Mouse (Mus musculus): ENCODE data around the gene Smc3. TPM values are rescaled to one million over a fixed set of nuclear protein-coding genes. Genes with fewer than 3 reads are reported as not detected.
A peak's percentile ranks its signal among the peaks of the same experiment; 100 is the strongest.

Smc3 gene
- polyA plus RNA-seq, 2 experiments: 42.4 to 60.8 TPM

DNA sequence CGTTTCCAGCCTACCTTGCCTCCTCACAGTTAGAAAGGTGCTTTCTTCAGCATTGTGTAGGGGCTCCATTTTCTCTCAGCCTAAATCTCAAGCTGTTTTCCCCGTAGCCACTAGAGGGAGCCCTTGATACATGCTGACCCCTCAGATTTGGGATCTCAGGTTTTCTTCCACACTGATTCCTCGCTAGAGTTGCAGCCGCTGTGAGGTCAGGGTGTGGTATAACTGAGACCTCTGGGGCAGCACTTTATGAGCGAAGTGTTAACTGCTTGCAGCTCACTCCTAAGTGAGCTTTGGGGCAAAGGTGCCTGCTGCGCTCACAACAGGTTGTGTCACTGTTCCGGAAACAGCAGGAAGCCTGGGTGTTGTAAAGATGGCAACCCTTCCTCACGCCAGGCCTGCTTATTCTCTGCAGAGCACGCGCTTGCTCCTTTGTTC is 48.6 kb downstream of the Smc3 start:
- DNase-seq (ENCODE audit: low spot score): peak; percentile 76
- H3K36me3 ChIP-seq (ENCODE audit: control insufficient read depth, insufficient read depth, low read length): peaks cover 31% of the 10 kb centered on the region
- peaks cover 8% of the 10 kb centered on the region for H3K4me1 ChIP-seq (ENCODE audit: control insufficient read depth, insufficient read depth, low read length)
- H3K4me3 ChIP-seq (replicated peaks; ENCODE audit: low read length): no peak overlapping the region
- no peak for TF ChIP-seq POLR2A (IDR thresholded peaks at IDR 0.05; ENCODE audit: borderline replicate concordance, extremely low read depth, insufficient read depth, insufficient read length)
- no peaks in the 10 kb centered on the region for H3K9me3 ChIP-seq (ENCODE audit: control insufficient read depth, low read length)
- H3K9ac ChIP-seq (ENCODE audit: low read depth, low read length, severe bottlenecking): no peak overlapping the region
- no peak overlapping the region for H3K27ac ChIP-seq (replicated peaks; ENCODE audit: low read depth, low read length)
- peak; percentile 67 for ATAC-seq (ENCODE audit: low FRiP score, low read depth)
- WGBS: 11% methylated on average over 10 of the region's 10 CpGs
- no peaks in the 10 kb centered on the region for H3K27me3 ChIP-seq (ENCODE audit: control insufficient read depth, insufficient read depth, low read length)
- H3K4me2 ChIP-seq (replicated peaks; ENCODE audit: low read depth, low read length, severe bottlenecking): 0 out of 2 replicates have a peak overlapping the region, but pooled peaks have one; percentile 24

DNA sequence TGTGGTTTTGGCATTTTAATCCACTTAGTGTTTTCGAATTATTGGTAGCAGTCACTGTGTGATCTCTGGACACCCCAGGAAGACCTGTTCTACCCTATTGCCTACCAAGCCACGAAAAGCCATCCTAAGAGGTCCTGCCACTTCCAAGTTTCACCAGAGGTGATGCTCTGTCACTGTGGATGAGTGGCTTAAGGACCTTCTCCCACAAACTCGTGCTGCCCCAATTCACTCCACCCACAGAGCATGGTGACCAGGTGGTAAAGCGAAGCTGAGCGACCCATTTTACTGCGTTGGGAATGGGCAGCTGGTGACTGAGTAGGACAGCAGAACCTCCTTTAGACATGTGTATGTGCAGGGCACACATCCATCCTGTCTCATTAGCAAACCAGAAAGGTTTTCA is 49.2 kb downstream of the Smc3 start:
- 63% methylated on average over 6 of the region's 6 CpGs for WGBS
- ATAC-seq (ENCODE audit: low FRiP score, low read depth): no peak
- H3K36me3 ChIP-seq (ENCODE audit: control insufficient read depth, insufficient read depth, low read length): peaks cover 28% of the 10 kb centered on the region
- no peaks in the 10 kb centered on the region for H3K27me3 ChIP-seq (ENCODE audit: control insufficient read depth, insufficient read depth, low read length)
- no peak overlapping the region for H3K4me3 ChIP-seq (replicated peaks; ENCODE audit: low read length)
- no peak overlapping the region for H3K4me2 ChIP-seq (replicated peaks; ENCODE audit: low read depth, low read length, severe bottlenecking)
- peaks cover 14% of the 10 kb centered on the region for H3K4me1 ChIP-seq (ENCODE audit: control insufficient read depth, insufficient read depth, low read length)
- H3K27ac ChIP-seq (replicated peaks; ENCODE audit: low read depth, low read length): no peak overlapping the region
- H3K9me3 ChIP-seq (ENCODE audit: control insufficient read depth, low read length): no peaks in the 10 kb centered on the region
- H3K9ac ChIP-seq (ENCODE audit: low read depth, low read length, severe bottlenecking): no peak overlapping the region
- no peak for TF ChIP-seq POLR2A (IDR thresholded peaks at IDR 0.05; ENCODE audit: borderline replicate concordance, extremely low read depth, insufficient read depth, insufficient read length)
- no peak for DNase-seq (ENCODE audit: low spot score)

DNA sequence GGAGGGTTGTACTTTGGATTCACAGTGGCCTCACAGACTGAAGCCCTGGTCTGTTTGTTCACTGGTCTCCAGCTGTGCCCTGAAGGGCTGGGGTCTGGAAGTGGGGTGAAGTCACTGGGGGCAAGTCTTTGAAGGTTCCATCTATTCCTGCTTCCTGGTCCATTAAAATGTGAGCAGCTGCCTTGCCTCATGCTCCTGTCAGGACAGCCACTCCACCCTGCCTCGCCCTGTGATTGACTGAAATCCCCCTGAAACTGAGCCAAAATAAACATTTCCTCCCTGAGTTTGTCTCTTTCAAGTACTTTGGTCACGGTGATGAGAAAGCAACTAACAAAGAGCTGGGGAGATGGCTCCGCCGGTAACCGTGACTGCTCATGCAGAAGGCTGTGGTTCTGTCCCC is 49.6 kb downstream of the Smc3 start:
- WGBS: 82% methylated on average over 5 of the region's 5 CpGs
- no peaks in the 10 kb centered on the region for H3K27me3 ChIP-seq (ENCODE audit: control insufficient read depth, insufficient read depth, low read length)
- peaks cover 25% of the 10 kb centered on the region for H3K36me3 ChIP-seq (ENCODE audit: control insufficient read depth, insufficient read depth, low read length)
- no peak overlapping the region for H3K27ac ChIP-seq (replicated peaks; ENCODE audit: low read depth, low read length)
- no peak overlapping the region for H3K4me2 ChIP-seq (replicated peaks; ENCODE audit: low read depth, low read length, severe bottlenecking)
- DNase-seq (ENCODE audit: low spot score) (no peak), ATAC-seq (ENCODE audit: low FRiP score, low read depth) (no peak)
- peaks cover 18% of the 10 kb centered on the region for H3K4me1 ChIP-seq (ENCODE audit: control insufficient read depth, insufficient read depth, low read length)
- no peak overlapping the region for H3K4me3 ChIP-seq (replicated peaks; ENCODE audit: low read length)
- no peak overlapping the region for H3K9ac ChIP-seq (ENCODE audit: low read depth, low read length, severe bottlenecking)
- TF ChIP-seq POLR2A (IDR thresholded peaks at IDR 0.05; ENCODE audit: borderline replicate concordance, extremely low read depth, insufficient read depth, insufficient read length): no peak
- no peaks in the 10 kb centered on the region for H3K9me3 ChIP-seq (ENCODE audit: control insufficient read depth, low read length)

DNA sequence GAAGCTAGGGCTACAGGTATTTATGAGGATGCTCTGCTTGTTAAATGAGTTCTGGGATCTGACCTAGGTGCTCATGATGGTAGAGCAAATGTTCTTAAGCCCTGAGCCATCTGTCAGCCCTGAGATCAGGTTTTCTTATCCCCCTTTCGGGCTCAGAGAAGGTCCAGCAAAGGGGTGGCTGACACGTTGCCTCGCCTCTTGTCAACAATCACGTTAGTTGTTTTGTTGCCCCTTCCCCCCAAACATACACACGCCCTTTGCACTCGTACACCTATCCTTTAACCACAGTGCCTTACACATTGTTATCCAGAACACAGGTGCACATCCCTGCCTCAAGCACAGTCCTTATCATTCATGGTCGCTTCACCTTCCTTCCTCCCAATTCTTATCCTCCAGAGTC is 50.7 kb downstream of the Smc3 start:
- WGBS: 85% methylated on average over 7 of the region's 7 CpGs
- Histone ChIP-seq H3K27ac (replicated peaks; ENCODE audit: low read depth, low read length) (no peak overlapping the region), H3K36me3 (ENCODE audit: control insufficient read depth, insufficient read depth, low read length) (peaks cover 21% of the 10 kb centered on the region), H3K4me3 (replicated peaks; ENCODE audit: low read length) (no peak overlapping the region), H3K4me1 (ENCODE audit: control insufficient read depth, insufficient read depth, low read length) (peaks cover 18% of the 10 kb centered on the region), H3K4me2 (replicated peaks; ENCODE audit: low read depth, low read length, severe bottlenecking) (no peak overlapping the region), H3K9me3 (ENCODE audit: control insufficient read depth, low read length) (no peaks in the 10 kb centered on the region), H3K9ac (ENCODE audit: low read depth, low read length, severe bottlenecking) (no peak overlapping the region), H3K27me3 (ENCODE audit: control insufficient read depth, insufficient read depth, low read length) (no peaks in the 10 kb centered on the region)
- ATAC-seq (ENCODE audit: low FRiP score, low read depth) (no peak), DNase-seq (ENCODE audit: low spot score) (no peak)
- TF ChIP-seq POLR2A (IDR thresholded peaks at IDR 0.05; ENCODE audit: borderline replicate concordance, extremely low read depth, insufficient read depth, insufficient read length): no peak

DNA sequence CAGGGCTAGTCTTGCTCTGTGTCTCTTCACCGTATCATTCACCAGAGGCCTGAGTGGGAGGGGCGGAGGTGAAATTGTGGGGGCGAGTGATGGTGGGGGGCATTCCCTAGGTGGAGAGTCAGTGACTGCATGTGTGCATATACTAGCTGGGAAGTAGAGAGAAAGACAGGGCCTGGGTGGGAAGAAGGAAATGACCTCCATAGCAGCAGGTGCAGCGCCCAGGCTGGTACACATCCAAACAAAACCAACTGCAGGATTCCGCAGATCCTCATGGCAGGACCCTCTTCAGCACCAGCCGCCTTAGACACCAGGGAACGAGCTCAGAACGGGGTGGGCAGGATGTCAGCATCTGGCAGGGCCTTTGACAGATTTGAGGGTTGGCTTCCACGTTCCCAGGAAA is 52.1 kb downstream of the Smc3 start:
- Histone ChIP-seq H3K4me3 (replicated peaks; ENCODE audit: low read length) (no peak overlapping the region), H3K36me3 (ENCODE audit: control insufficient read depth, insufficient read depth, low read length) (peaks cover 10% of the 10 kb centered on the region; the same call in 1 of the 2 replicates), H3K9me3 (ENCODE audit: control insufficient read depth, low read length) (no peaks in the 10 kb centered on the region), H3K4me2 (replicated peaks; ENCODE audit: low read depth, low read length, severe bottlenecking) (no peak overlapping the region), H3K27me3 (ENCODE audit: control insufficient read depth, insufficient read depth, low read length) (no peaks in the 10 kb centered on the region), H3K27ac (replicated peaks; ENCODE audit: low read depth, low read length) (no peak overlapping the region), H3K9ac (ENCODE audit: low read depth, low read length, severe bottlenecking) (no peak overlapping the region), H3K4me1 (ENCODE audit: control insufficient read depth, insufficient read depth, low read length) (peaks cover 18% of the 10 kb centered on the region)
- no peak for ATAC-seq (ENCODE audit: low FRiP score, low read depth)
- DNase-seq (ENCODE audit: low spot score): no peak
- WGBS: 69% methylated on average over 9 of the region's 9 CpGs
- no peak for TF ChIP-seq POLR2A (IDR thresholded peaks at IDR 0.05; ENCODE audit: borderline replicate concordance, extremely low read depth, insufficient read depth, insufficient read length)

Measured in limb, embryonic 14.5 days (tissue).